Mouse (Mus musculus) stomach, postnatal 0 days (tissue): Measurements from ENCODE around the gene Agmat. TPM values are rescaled to one million over a fixed set of nuclear protein-coding genes. Genes with fewer than 3 reads are reported as not detected.

Experiments used
- ATAC-seq: fragments of 200-750 bp; cut with Nextera tagmentation; 2 replicates; pipeline ENCODE4 v1.8.0; 2017; ENCODE audit not compliant: low FRiP score, low TSS enrichment
- DNase-seq: peaks from one replicate; pipeline ENCODE4 v3.0.0-alpha.2; 2016; ENCODE audit warnings: low spot score
- H3K27ac ChIP-seq: fragments of 300-500 bp; sonication (generic); replicated peaks from 2 replicates; pipeline ENCODE4 v1.5.1; 2014; ENCODE audit warnings: mild to moderate bottlenecking, control low read depth
- H3K27me3 ChIP-seq: fragments of 300-500 bp; sonication (generic); 2 replicates; pipeline ENCODE4 v1.6.1; 2014; ENCODE audit warnings: low read length; ENCODE audit not compliant: control insufficient read depth, insufficient read depth
- H3K36me3 ChIP-seq: fragments of 300-500 bp; sonication (generic); 2 replicates; pipeline ENCODE4 v1.6.1; 2014; ENCODE audit warnings: low read length, mixed read lengths; ENCODE audit not compliant: control insufficient read depth, insufficient read depth
- H3K4me1 ChIP-seq: fragments of 300-500 bp; sonication (generic); replicated peaks from 2 replicates; pipeline ENCODE4 v1.6.1; 2014; ENCODE audit warnings: antibody characterized with exemption; ENCODE audit not compliant: control insufficient read depth, insufficient read depth
- H3K4me2 ChIP-seq: fragments of 300-500 bp; sonication (generic); replicated peaks from 2 replicates; pipeline ENCODE4 v1.6.1; 2014; ENCODE audit warnings: low read depth, mild to moderate bottlenecking, control low read depth, moderate library complexity
- H3K4me3 ChIP-seq: fragments of 300-500 bp; sonication (generic); 2 replicates; pipeline ENCODE4 v1.5.1; 2014; ENCODE audit warnings: low read depth, low read length, control low read depth
- H3K9ac ChIP-seq: fragments of 300-500 bp; sonication (generic); 2 replicates; pipeline ENCODE4 v1.6.1; 2014; ENCODE audit warnings: mild to moderate bottlenecking, low read length, control low read depth, mixed read lengths
- H3K9me3 ChIP-seq: fragments of 300-500 bp; sonication (generic); 2 replicates; pipeline ENCODE4 v1.6.1; 2016; ENCODE audit warnings: low read length; ENCODE audit not compliant: control insufficient read depth
- CTCF ChIP-seq: IDR thresholded peaks from 2 replicates; pipeline ENCODE4 v1.5.1; 2016; ENCODE audit warnings: antibody characterized with exemption, low read depth, mild to moderate bottlenecking, moderate library complexity
- EP300 ChIP-seq: optimal IDR thresholded peaks from 2 replicates; pipeline ENCODE3; 2016; ENCODE audit warnings: antibody characterized with exemption
- WGBS: fragments of 180-500 bp; shearing (Covaris S2); extraction: QIAGEN DNeasy Blood & Tissue Kit; methylation state at CpG from one replicate; pipeline ENCODE4 v1.1.7; 2014; 5-methylcytosine and 5-hydroxymethylcytosine counted together
- polyA plus RNA-seq: library from polyadenylated mRNA; unstranded; fragments of >200 nt; fragmentation: Nextera tagmentation; extraction: Ambion mirVana; gene quantifications from 2 replicates; pipeline ENCODE4 v1.2.1, GENCODE M21; 2015

Gene Agmat
- polyA plus RNA-seq, 1 experiment from 2014 or later: 0.13 TPM

DNA sequence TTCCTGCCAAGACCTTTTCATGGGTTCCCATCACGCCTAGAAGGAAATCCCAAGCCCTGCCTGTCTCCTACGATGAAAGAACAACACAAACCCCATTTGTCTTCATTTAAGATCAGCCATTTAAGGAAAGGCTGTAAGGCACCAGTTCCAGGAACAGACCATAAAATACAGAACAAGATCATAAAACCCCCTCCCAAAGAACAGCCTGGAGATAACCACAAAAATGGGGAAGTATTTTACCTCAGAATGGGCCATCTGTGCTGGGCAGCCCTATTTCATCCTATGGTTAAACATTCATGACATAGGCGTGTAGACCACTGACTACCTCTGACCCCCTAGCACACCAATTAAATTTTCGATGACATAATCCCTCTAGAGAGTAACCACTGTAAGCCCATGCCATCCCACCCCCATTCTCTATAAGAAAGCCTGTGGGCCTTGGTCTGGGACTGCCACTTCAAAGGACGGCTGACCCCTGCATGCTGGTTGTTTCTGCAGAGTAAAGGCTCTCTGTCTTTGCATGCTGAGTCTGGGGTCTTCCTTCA lies 32.8 kb upstream of the Agmat start:
- Histone ChIP-seq H3K4me2 (no peak overlapping the region), H3K27me3 (no peaks in the 10 kb centered on the region), H3K4me3 (no peak overlapping the region), H3K9me3 (no peaks in the 10 kb centered on the region), H3K4me1 (peaks cover 3% of the 10 kb centered on the region; the same call in 1 of the 2 replicates), H3K27ac (no peak overlapping the region), H3K36me3 (peaks cover 19% of the 10 kb centered on the region), H3K9ac (no peak overlapping the region)
- no peak for TF ChIP-seq EP300
- no peak for TF ChIP-seq CTCF
- ATAC-seq (no peak), DNase-seq (no peak)
- 77% methylated on average over 5 of the region's 5 CpGs for WGBS

DNA sequence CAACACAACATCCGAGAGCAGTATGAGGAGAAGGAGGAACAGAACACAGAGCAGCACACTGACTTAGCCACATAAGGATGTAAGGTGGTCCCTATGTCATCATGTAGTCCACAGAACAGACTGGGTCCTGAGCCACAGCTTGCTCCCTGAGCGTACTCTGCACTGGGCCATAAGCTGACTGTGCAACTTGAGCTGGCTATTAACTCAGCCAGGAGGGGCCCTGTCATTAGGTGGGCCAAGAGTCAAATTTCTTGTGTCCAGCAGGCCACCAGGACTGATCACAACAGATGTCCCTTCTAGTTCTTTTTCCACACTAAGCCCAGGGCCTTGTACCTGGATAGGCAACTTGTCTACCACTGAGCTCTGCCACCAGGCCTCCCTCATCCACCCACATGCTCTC lies 31.4 kb upstream of the Agmat start:
- TF ChIP-seq EP300 (no peak), CTCF (no peak)
- Histone ChIP-seq H3K9ac (no peak overlapping the region), H3K4me1 (peaks cover 3% of the 10 kb centered on the region; the same call in 1 of the 2 replicates), H3K27me3 (no peaks in the 10 kb centered on the region), H3K36me3 (peaks cover 24% of the 10 kb centered on the region), H3K4me2 (no peak overlapping the region), H3K27ac (0 out of 2 replicates have a peak overlapping the region, but pooled peaks have one; percentile 40), H3K9me3 (no peaks in the 10 kb centered on the region), H3K4me3 (no peak overlapping the region)
- WGBS: 65% methylated on average over 2 of the region's 2 CpGs
- ATAC-seq: no peak
- no peak for DNase-seq

DNA sequence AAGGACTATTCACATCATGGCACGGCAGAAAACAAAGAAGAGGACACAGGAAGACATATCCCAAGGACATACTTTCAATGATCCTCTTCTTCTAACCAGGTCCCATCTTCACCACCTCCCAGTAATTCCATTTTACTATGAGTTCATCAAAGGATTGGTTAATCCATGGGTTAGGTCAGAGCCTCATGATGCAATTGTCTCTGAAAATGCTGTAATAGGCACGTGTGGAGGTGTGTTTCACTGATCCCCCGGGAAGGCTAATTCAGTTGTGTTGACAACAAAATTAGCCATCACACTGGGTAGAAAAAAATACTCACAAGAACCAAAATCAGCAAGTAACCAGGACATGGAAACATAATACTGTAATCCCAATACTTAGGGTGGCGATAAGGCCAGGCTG lies 28.8 kb upstream of the Agmat start:
- Histone ChIP-seq H3K4me3 (no peak overlapping the region), H3K36me3 (peaks cover 15% of the 10 kb centered on the region), H3K9ac (no peak overlapping the region), H3K27me3 (no peaks in the 10 kb centered on the region), H3K4me1 (peaks cover 5% of the 10 kb centered on the region; the same call in 1 of the 2 replicates), H3K27ac (no peak overlapping the region), H3K4me2 (no peak overlapping the region), H3K9me3 (no peaks in the 10 kb centered on the region)
- DNase-seq (no peak), ATAC-seq (no peak)
- 83% methylated on average over 4 of the region's 4 CpGs for WGBS
- TF ChIP-seq EP300 (no peak), CTCF (no peak)

DNA sequence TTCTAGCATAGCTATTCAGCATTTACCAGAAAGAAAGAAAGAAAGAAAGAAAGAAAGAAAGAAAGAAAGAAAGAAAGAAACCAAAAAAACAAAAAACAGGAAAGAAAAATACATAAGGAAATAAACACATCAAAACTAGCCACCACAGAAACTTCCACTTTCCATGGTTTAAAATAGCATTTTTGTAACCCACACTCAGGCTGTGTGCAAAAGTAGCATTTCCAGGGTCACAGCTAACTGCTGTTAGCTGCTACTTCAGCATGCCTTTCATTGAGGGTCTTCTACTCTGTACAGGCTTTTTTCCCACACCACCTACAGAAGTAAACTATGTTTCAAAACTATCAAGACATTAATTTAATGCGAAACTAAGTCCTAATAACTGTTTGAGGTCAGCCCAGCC lies 27.2 kb upstream of the Agmat start:
- no peak overlapping the region for H3K27ac ChIP-seq

DNA sequence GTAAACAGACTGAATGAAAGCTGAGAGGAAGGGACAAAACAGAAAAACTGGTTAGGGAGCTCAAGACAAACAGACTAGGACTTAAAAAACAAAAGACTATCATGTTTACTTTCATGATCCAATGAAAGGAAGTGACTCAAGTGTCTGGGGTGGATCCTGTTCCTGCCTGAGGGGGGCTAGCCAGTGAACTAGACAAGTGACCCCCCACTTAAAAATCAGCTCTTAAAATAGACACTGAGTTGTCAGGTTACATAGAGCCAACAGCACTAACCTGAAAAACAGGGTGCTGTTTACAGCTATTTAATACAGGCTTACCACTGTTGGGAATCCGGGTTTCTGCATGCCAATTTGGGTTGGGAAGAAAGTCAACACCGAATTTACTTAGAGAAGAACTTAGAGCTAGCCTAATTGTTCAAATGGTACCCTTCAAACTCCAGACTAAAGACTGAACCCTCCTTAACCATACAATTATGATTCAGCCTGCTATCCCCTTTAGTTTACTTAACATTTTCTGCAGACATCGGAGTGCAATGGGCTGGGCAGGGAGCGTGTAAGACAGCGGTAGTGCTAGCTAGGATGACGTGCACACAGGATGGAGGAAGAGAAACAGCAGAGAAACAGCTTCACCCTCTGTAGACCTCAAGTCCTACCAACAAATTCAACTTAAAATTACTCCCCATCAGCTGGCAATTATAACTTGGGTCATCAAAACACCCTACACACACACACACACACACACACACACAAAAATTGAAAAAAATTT lies 25.5 kb upstream of the Agmat start:
- H3K36me3 ChIP-seq: peaks cover 9% of the 10 kb centered on the region; the same call in 1 of the 2 replicates
- no peaks in the 10 kb centered on the region for H3K9me3 ChIP-seq
- H3K4me3 ChIP-seq: no peak overlapping the region
- no peaks in the 10 kb centered on the region for H3K27me3 ChIP-seq
- no peak for DNase-seq
- no peak for ATAC-seq
- TF ChIP-seq CTCF (no peak), EP300 (no peak)
- whole genome bisulfite sequencing: 27% methylated on average over 6 of the region's 6 CpGs
- 0 out of 2 replicates have a peak, but pooled peaks cover 3% of the 10 kb centered on the region for H3K4me1 ChIP-seq
- H3K9ac ChIP-seq: no peak overlapping the region
- H3K27ac ChIP-seq: peak overlapping the region; percentile 45
- peak overlapping the region; percentile 83 for H3K4me2 ChIP-seq

More for the DNA sequence above, 27.2 kb upstream of the Agmat start:
- Histone ChIP-seq H3K9ac (no peak overlapping the region), H3K27me3 (no peaks in the 10 kb centered on the region), H3K4me3 (no peak overlapping the region), H3K36me3 (peaks cover 9% of the 10 kb centered on the region; the same call in 1 of the 2 replicates), H3K4me2 (no peak overlapping the region; the same call in 1 of the 2 replicates), H3K9me3 (no peaks in the 10 kb centered on the region), H3K4me1 (peaks cover 5% of the 10 kb centered on the region; the same call in 1 of the 2 replicates)
- WGBS: 79% methylated on average over 1 of the region's 1 CpGs
- DNase-seq (no peak), ATAC-seq (no peak)
- TF ChIP-seq CTCF: no peak
- TF ChIP-seq EP300: no peak

DNA sequence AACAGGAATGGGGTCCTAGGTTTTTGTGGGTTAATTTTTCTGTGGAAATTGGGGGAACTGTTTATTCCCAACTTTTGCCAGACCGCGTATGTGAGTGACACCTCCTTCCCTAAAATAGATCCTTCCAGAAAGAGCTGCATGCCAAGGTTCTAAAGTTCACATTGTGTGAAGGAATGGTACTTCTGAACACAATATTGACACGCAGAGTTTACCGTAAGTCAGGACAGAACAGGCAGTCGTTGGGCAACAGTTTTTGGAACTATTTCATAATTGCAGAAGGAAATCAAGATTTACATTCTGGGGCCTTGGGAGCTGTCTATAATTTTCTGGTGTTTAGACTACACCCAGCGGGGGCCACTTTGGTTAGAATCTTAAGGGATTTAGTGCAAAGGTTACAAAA lies 24.5 kb upstream of the Agmat start:
- peak overlapping the region; percentile 92 for H3K9ac ChIP-seq
- 11% methylated on average over 6 of the region's 6 CpGs for WGBS
- no peak for TF ChIP-seq CTCF
- TF ChIP-seq EP300: no peak
- H3K4me3 ChIP-seq: peak overlapping the region; percentile 88
- no peak for DNase-seq
- H3K27me3 ChIP-seq: no peaks in the 10 kb centered on the region
- H3K27ac ChIP-seq: peak overlapping the region; percentile 99
- 0 out of 2 replicates have a peak, but pooled peaks cover 3% of the 10 kb centered on the region for H3K4me1 ChIP-seq
- peaks cover 9% of the 10 kb centered on the region; the same call in 1 of the 2 replicates for H3K36me3 ChIP-seq
- ATAC-seq: no peak
- H3K9me3 ChIP-seq: no peaks in the 10 kb centered on the region
- H3K4me2 ChIP-seq: peak overlapping the region; percentile 83
